Mouse (Mus musculus) forebrain, embryonic 10.5 days (tissue): ENCODE data around the gene Bcar1. TPM values are rescaled to one million over a fixed set of nuclear protein-coding genes. Genes with fewer than 3 reads are reported as not detected.

ENCODE experiments used
- DNase-seq: peaks from one replicate; pipeline ENCODE4 v3.0.0-alpha.2; 2017; ENCODE audit warnings: low spot score; ENCODE audit errors: extremely low spot score
- H3K27ac ChIP-seq: fragments of 300-500 bp; sonication (generic); 2 replicates; pipeline ENCODE4 v1.5.1; 2016; ENCODE audit warnings: mild to moderate bottlenecking
- H3K27me3 ChIP-seq: fragments of 300-500 bp; sonication (generic); 2 replicates; pipeline ENCODE4 v1.6.1; 2016; ENCODE audit warnings: mild to moderate bottlenecking; ENCODE audit not compliant: poor library complexity, severe bottlenecking
- H3K36me3 ChIP-seq: fragments of 300-500 bp; sonication (generic); replicated peaks from 2 replicates; pipeline ENCODE4 v1.6.1; 2016; ENCODE audit warnings: mild to moderate bottlenecking, moderate library complexity
- H3K4me1 ChIP-seq: fragments of 300-500 bp; sonication (generic); 2 replicates; pipeline ENCODE4 v1.6.1; 2016
- H3K4me3 ChIP-seq: fragments of 300-500 bp; sonication (generic); 2 replicates; pipeline ENCODE4 v1.5.1; 2016; ENCODE audit warnings: mild to moderate bottlenecking, moderate library complexity
- H3K9me3 ChIP-seq: fragments of 300-500 bp; sonication (generic); 2 replicates; pipeline ENCODE4 v1.6.1; 2016; ENCODE audit warnings: mild to moderate bottlenecking, moderate library complexity
- WGBS: fragments of 180-500 bp; shearing (Covaris S2); methylation state at CpG from one replicate; pipeline ENCODE4 v1.1.7; 2016; 5-methylcytosine and 5-hydroxymethylcytosine counted together
- polyA plus RNA-seq: library from polyadenylated mRNA; unstranded; fragments of >200 nt; fragmentation: Nextera tagmentation; extraction: Ambion mirVana; gene quantifications from 2 replicates; pipeline ENCODE4 v1.2.1, GENCODE M21; 2016

Gene Bcar1
- polyA plus RNA-seq, 1 experiment from 2014 or later: 46.6 TPM

DNA sequence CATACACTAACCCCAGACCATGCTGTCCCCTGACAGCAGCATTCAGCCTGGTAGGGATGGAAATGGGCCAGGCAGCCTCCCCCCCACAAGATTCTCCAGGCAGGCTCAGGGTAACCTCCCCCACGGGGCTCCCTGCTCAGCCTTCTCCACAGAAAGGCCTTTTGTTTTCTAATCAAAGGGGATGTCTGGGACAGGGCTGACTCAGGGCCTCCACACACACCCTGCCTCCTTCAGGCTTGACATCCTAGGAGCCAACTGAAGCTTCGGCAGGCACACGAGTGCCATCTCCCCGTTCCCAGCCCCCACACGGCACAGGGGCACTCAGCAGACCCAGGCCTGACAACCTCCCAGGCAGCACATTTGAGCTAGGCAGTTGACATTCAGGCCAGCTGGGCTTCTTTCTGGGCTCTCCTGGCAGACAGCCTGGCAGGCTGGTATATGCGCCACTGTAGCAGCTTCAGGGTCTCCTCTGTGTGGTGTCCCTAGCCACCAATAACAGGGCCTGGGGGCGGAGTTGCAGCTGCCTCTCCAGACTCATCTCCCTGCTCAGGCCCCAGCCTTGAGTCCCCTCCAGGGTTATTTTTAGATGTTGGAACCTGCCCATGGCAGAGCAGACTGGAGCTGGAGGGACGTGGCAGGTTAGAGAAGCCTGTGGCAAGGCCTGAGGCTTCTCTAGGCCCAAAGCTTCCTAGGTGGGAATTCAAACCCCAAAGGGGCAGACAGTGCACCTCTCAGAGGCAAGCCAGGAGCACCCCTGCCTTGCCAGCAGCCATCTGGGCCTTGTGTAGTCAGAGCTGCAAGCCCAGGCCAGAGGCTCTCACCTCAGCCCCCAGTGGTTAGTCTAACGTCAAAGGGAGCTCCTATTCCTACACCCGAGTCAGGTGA lies 26.8 kb downstream of the Bcar1 start:
- Histone ChIP-seq H3K27ac (peak overlapping the region; percentile 81), H3K9me3 (no peaks in the 10 kb centered on the region), H3K36me3 (peaks cover 92% of the 10 kb centered on the region), H3K4me3 (peak overlapping the region; percentile 18; the same call in 1 of the 2 replicates), H3K27me3 (no peaks in the 10 kb centered on the region), H3K4me1 (peaks cover 28% of the 10 kb centered on the region)
- 50% methylated on average over 10 of the region's 10 CpGs for WGBS
- no peak for DNase-seq

DNA sequence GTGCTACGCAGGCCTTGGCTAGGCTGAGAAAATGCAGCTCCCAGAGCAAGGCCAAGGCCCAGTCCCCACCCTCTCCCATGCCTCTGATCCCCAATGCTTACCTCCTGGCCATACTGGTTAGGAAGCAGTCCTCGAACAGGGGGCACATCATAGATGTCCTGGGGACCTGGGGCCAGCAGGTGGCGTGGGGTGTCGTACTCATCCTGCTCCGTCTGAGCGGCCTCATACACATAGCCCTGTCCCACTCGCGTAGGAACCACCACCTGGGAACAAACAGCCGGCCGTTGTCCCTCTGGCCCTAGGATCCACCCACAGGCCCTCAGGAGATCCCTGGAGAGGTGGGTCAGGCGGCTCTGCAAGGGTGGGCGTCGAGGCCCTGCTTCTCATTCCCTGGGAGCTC lies 28.1 kb downstream of the Bcar1 start:
- Histone ChIP-seq H3K4me3 (no peak overlapping the region), H3K27ac (peak overlapping the region; percentile 81), H3K36me3 (peaks cover 95% of the 10 kb centered on the region), H3K9me3 (no peaks in the 10 kb centered on the region), H3K4me1 (peaks cover 28% of the 10 kb centered on the region), H3K27me3 (no peaks in the 10 kb centered on the region)
- DNase-seq: no peak
- 88% methylated on average over 13 of the region's 13 CpGs for WGBS

DNA sequence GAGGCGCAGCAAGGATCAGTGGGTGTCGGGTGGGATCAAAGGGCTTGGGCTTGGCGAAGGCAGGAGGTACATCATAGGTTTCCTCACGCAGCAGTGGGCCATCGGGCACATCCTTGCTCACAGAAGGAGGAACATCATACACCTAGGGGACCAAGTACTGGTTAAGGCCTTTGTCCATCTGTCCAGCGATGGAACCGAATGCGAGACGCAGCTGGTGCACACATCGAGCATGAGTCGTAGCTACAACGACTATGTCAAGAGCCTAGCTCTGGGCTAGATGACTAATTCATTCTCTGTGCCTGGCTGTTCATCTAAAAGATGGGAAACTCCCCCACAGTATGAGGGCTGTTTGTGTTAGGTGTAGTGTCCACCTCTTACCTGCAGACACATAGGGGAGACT lies 29.3 kb downstream of the Bcar1 start:
- Histone ChIP-seq H3K4me1 (peaks cover 28% of the 10 kb centered on the region), H3K4me3 (no peak overlapping the region), H3K36me3 (peaks cover 95% of the 10 kb centered on the region), H3K27me3 (no peaks in the 10 kb centered on the region), H3K9me3 (no peaks in the 10 kb centered on the region), H3K27ac (no peak overlapping the region)
- WGBS: 95% methylated on average over 12 of the region's 12 CpGs
- no peak for DNase-seq

DNA sequence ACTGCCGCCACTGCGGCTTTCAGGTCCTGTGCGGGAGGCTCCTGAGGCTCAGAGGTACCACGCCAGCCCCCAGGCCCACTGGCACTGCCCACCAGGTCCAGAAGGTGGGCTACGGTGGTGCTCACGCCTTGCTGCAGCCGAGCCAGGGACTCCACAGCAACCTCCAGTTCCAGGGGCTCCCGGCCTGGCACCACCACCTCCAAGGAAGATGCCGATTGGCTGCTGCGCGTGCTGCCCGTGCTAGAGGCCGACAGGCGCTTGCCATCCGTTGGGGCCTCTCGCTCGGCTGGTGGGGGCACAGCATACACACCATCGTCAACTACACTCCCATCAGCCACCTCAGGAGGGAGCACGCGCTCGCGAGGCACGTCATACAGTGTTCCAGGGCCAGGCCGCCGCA lies 29.8 kb downstream of the Bcar1 start:
- DNase-seq: no peak
- Histone ChIP-seq H3K27ac (no peak overlapping the region), H3K27me3 (no peaks in the 10 kb centered on the region), H3K4me3 (no peak overlapping the region), H3K9me3 (no peaks in the 10 kb centered on the region), H3K4me1 (peaks cover 28% of the 10 kb centered on the region), H3K36me3 (peaks cover 95% of the 10 kb centered on the region)
- WGBS: 94% methylated on average over 25 of the region's 25 CpGs

DNA sequence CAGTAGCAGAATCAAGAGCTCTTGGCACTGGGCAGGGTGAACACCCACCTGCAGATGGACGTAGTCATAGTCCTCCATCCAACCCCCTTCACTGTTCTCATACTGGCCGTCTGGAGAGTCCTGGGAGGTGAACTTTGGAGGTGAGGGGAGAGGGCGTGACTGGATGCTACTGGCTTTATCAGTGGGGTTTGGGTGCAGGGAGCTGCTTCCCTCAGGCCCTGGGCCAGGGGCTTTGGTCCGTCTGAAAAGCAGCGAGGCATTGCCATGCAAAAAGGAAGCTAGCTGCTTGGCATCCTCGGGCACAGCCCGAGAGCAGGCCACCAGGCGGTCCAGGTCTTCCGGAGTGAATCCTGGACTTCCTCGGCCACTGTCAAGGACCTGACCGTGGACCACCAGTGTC lies 30.3 kb downstream of the Bcar1 start:
- Histone ChIP-seq H3K4me1 (peaks cover 28% of the 10 kb centered on the region), H3K36me3 (peaks cover 97% of the 10 kb centered on the region), H3K27ac (no peak overlapping the region), H3K27me3 (no peaks in the 10 kb centered on the region), H3K4me3 (no peak overlapping the region), H3K9me3 (no peaks in the 10 kb centered on the region)
- no peak for DNase-seq
- WGBS: 94% methylated on average over 11 of the region's 11 CpGs

DNA sequence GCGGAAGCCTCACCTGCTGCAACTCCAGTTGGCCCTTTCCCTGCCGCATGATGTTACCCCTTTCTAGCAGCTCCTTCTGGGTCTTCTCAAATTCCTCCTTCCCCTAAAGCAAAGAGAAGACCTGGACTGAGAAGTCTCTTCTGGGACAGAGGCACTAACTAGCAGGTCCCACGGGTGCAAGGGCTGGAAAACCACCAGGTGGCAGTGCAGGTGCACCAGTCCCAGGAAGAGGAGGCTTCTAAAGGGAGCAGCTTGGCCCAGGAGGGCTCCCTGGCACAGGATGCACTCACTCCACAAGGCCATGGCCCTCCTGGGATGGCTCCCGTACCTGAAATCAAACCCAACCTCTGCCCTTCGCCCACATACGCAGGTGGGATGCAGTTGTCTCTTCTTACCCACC lies 31.0 kb downstream of the Bcar1 start:
- Histone ChIP-seq H3K27ac (no peak overlapping the region), H3K4me1 (peaks cover 21% of the 10 kb centered on the region), H3K27me3 (no peaks in the 10 kb centered on the region), H3K9me3 (no peaks in the 10 kb centered on the region), H3K36me3 (peaks cover 96% of the 10 kb centered on the region), H3K4me3 (no peak overlapping the region)
- 78% methylated on average over 6 of the region's 6 CpGs for WGBS
- no peak for DNase-seq

DNA sequence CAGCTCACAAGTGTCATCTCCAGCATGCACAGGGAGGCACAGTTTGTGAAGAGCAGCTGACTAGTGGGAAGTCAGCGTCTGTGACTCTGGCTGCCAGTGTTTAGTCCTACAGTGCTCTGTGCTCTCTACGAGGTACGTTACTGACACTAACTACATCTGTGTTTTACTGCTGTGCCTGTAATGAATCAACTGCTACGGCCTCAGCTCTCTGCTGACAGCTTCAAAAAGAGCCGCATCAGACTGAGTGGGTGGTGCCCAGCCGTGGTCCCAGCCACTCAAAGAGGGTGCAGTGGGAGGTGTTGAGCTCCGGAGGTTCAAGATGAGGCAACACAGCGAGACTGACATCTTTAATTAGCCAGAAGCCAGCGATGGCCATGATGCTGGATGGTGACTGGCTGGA lies 31.5 kb downstream of the Bcar1 start:
- 87% methylated on average over 9 of the region's 9 CpGs for WGBS
- peaks cover 17% of the 10 kb centered on the region for H3K4me1 ChIP-seq
- no peaks in the 10 kb centered on the region for H3K27me3 ChIP-seq
- no peak overlapping the region for H3K4me3 ChIP-seq
- peaks cover 97% of the 10 kb centered on the region for H3K36me3 ChIP-seq
- H3K27ac ChIP-seq: no peak overlapping the region
- DNase-seq: no peak
- no peaks in the 10 kb centered on the region for H3K9me3 ChIP-seq

DNA sequence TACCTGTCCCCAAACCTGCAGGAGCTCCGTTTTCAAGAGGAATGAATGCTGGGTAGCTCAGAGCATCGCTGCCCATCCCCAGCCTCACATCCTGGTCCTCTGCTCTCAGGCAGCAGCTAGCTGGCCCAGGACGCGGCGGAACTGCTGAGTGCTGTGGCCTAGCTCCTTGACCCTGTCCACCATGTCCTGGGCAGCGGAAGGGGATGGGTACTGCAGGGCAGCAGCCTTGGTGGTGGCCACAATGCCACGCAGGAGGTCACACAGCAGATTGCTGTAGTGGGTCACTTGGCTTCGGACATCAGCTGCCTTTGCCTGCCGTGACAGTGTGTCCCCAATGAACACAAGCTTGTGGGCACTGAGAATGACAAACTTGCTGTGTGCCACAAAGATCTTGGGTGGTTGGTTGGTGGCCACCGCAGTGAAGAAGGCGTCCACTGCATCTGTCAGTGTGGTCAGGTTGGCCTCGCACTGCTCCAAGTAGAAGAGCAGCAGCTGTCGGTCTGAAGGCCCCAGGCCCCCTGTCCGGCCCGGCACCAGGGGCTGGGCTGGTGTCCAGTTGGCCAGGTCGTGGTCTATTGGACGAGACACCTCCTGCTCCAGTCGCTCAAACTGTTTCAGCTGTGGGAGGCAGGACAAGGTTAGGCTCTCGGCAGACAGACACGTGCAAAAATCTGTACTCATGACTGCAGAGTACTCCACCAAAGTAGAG lies 32.7 kb downstream of the Bcar1 start:
- Histone ChIP-seq H3K9me3 (no peaks in the 10 kb centered on the region), H3K27me3 (no peaks in the 10 kb centered on the region), H3K36me3 (peaks cover 85% of the 10 kb centered on the region), H3K4me1 (peaks cover 10% of the 10 kb centered on the region), H3K27ac (no peak overlapping the region), H3K4me3 (no peak overlapping the region)
- no peak for DNase-seq
- WGBS: 94% methylated on average over 20 of the region's 20 CpGs

DNA sequence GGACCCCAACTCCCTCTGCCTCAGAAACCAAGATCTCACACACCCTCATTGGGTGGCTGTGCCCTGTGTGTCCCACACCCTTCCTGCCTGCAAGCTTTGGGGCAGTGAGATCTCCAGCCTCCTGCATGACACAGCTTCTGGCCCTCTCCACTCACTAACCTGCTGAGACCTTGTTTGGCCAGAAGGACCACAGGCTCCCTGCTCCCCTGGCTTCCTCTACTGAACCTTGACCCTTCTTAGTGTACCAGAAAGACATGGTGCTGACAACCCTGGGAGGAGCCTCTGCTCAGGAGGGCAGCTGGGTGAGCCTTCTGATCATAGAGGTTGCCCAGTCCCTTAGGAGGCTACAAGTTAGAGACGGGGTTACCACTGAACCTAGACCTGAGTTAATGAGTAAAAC lies 34.4 kb downstream of the Bcar1 start:
- peaks cover 14% of the 10 kb centered on the region; the same call in 1 of the 2 replicates for H3K4me1 ChIP-seq
- no peak for DNase-seq
- no peak overlapping the region for H3K27ac ChIP-seq
- no peaks in the 10 kb centered on the region for H3K9me3 ChIP-seq
- WGBS: 90% methylated on average over 1 of the region's 1 CpGs
- no peak overlapping the region for H3K4me3 ChIP-seq
- H3K27me3 ChIP-seq: no peaks in the 10 kb centered on the region
- H3K36me3 ChIP-seq: peaks cover 68% of the 10 kb centered on the region

DNA sequence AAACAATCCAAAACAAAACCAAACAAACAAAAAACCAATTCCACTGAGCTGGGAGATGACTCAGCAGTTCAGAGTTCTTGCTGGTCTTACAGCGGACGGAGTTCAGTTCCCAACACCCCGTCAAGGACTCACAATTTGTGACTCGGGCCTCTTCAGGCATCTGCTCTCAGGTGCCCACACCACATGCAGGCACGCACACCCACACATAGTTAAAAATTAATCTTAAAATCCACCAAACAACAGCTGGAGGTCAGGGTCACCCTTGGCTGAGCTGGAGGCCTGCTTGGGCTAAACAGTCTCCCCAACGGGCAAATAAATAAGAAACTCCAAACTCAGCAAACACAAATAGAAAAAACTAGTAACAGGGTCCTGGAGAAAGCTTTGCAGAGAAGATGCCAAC lies 35.3 kb downstream of the Bcar1 start:
- Histone ChIP-seq H3K4me1 (peaks cover 14% of the 10 kb centered on the region; the same call in 1 of the 2 replicates), H3K27me3 (no peaks in the 10 kb centered on the region), H3K9me3 (no peaks in the 10 kb centered on the region), H3K4me3 (no peak overlapping the region), H3K36me3 (peaks cover 59% of the 10 kb centered on the region), H3K27ac (no peak overlapping the region)
- no peak for DNase-seq
- 87% methylated on average over 6 of the region's 6 CpGs for WGBS

DNA sequence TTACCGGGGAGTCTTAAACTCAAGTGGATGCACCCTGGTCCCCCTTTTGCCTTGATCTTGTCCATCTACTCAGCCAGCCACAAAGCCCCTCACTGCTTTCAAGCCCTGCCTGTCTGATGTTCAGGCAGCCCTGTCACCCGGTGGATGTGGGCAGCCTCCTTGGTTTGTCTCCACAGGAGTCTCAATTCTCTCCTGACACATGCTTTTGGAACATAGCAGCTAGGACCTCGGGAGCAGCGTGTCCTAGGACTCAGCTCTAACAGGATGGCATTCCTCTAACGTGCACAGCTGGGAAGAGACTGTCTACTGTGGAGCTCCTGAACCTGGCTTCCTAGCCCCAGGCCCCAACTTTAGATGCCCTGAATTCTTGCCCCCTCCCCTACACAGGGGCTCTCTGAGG lies 37.9 kb downstream of the Bcar1 start:
- peaks cover 33% of the 10 kb centered on the region for H3K36me3 ChIP-seq
- 66% methylated on average over 5 of the region's 5 CpGs for WGBS
- H3K27me3 ChIP-seq: no peaks in the 10 kb centered on the region
- H3K4me1 ChIP-seq: peaks cover 14% of the 10 kb centered on the region; the same call in 1 of the 2 replicates
- H3K27ac ChIP-seq: 0 out of 2 replicates have a peak overlapping the region, but pooled peaks have one; percentile 25
- DNase-seq: no peak
- H3K4me3 ChIP-seq: no peak overlapping the region
- no peaks in the 10 kb centered on the region for H3K9me3 ChIP-seq

DNA sequence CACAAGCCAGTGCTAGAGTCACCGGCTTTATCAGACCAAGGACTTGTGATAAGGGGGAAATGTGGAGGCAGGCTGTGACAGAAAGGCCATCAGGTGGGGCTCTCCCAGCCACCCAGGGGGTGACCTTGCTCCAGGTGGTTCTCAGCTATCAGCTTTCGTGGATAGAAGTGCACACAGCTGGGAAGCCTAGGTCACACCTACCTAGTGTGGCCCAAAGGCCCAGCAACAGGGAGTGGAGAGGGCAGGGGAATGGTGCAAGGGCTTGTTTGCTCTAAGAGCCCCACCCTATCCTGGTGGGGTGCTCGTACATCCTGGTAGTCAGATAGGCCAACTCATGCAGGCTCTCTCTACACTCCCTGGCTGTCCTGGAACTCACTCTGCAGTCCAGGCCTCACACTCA lies 38.4 kb downstream of the Bcar1 start:
- DNase-seq: no peak
- Histone ChIP-seq H3K4me3 (no peak overlapping the region), H3K36me3 (peaks cover 28% of the 10 kb centered on the region), H3K9me3 (no peaks in the 10 kb centered on the region), H3K27me3 (no peaks in the 10 kb centered on the region), H3K4me1 (peaks cover 14% of the 10 kb centered on the region; the same call in 1 of the 2 replicates), H3K27ac (0 out of 2 replicates have a peak overlapping the region, but pooled peaks have one; percentile 25)
- 71% methylated on average over 3 of the region's 3 CpGs for WGBS

DNA sequence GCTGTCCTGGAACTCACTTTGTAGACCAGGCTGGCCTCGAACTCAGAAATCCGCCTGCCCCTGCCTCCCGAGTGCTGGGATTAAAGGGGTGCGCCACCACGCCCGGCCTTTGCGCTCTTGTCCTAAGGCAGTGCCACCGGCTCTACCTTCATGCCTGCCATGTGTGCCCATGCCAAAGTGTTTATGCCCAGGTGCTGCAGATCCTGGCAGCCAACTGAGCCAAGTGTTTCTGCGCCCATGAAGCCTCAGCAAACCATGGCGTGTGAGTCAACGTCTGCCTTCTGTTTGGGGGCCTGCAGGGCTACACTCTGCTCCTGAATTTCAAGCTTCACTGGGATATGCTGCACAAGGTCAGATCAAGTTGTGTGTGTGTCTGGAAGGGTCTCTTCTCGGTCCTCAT lies 39.0 kb downstream of the Bcar1 start:
- Histone ChIP-seq H3K36me3 (peaks cover 22% of the 10 kb centered on the region), H3K9me3 (no peaks in the 10 kb centered on the region), H3K4me3 (no peak overlapping the region), H3K27me3 (no peaks in the 10 kb centered on the region), H3K4me1 (peaks cover 14% of the 10 kb centered on the region; the same call in 1 of the 2 replicates), H3K27ac (no peak overlapping the region)
- WGBS: 94% methylated on average over 12 of the region's 12 CpGs
- DNase-seq: no peak
